Mouse (Mus musculus) embryonic facial prominence, embryonic 11.5 days (tissue): Measurements from ENCODE around the gene Plekhg5. TPM values are rescaled to one million over a fixed set of nuclear protein-coding genes. Genes with fewer than 3 reads are reported as not detected.
A peak's percentile ranks its signal among the peaks of the same experiment; 100 is the strongest.

ENCODE experiments used
- ATAC-seq: fragments of 200-750 bp; cut with Nextera tagmentation; replicated peaks from 2 replicates; pipeline ENCODE4 v1.8.0; 2017; ENCODE audit warnings: low read depth; ENCODE audit not compliant: insufficient number of reproducible peaks, low FRiP score, low TSS enrichment
- DNase-seq: peaks from one replicate; pipeline ENCODE4 v3.0.0-alpha.2; 2015; ENCODE audit warnings: low spot score
- H3K27ac ChIP-seq: fragments of 300-500 bp; sonication (generic); replicated peaks from 2 replicates; pipeline ENCODE4 v1.5.1; 2014; ENCODE audit warnings: mild to moderate bottlenecking, low read depth, low read length, control low read depth
- H3K27me3 ChIP-seq: fragments of 300-500 bp; sonication (generic); 2 replicates; pipeline ENCODE4 v1.6.1; 2014; ENCODE audit warnings: mild to moderate bottlenecking, low read length, moderate library complexity, mixed read lengths; ENCODE audit not compliant: control insufficient read depth, insufficient read depth
- H3K36me3 ChIP-seq: fragments of 300-500 bp; sonication (generic); replicated peaks from 2 replicates; pipeline ENCODE4 v1.6.1; 2014; ENCODE audit warnings: low read depth, mild to moderate bottlenecking, low read length, moderate library complexity, mixed read lengths; ENCODE audit not compliant: control insufficient read depth, insufficient read depth
- H3K4me1 ChIP-seq: fragments of 300-500 bp; sonication (generic); 2 replicates; pipeline ENCODE4 v1.6.1; 2014; ENCODE audit warnings: low read length, mixed read lengths; ENCODE audit not compliant: control insufficient read depth, insufficient read depth
- H3K4me2 ChIP-seq: fragments of 300-500 bp; sonication (generic); 2 replicates; pipeline ENCODE4 v1.6.1; 2014; ENCODE audit warnings: low read depth, mild to moderate bottlenecking, control low read depth, low read length, moderate library complexity
- H3K4me3 ChIP-seq: fragments of 300-500 bp; sonication (generic); 2 replicates; pipeline ENCODE4 v1.5.1; 2014; ENCODE audit warnings: low read depth, low read length, control low read depth
- H3K9ac ChIP-seq: fragments of 300-500 bp; sonication (generic); replicated peaks from 2 replicates; pipeline ENCODE4 v1.6.1; 2014; ENCODE audit warnings: mild to moderate bottlenecking, control low read depth, low read length
- H3K9me3 ChIP-seq: fragments of 300-500 bp; sonication (generic); replicated peaks from 2 replicates; pipeline ENCODE4 v1.6.1; 2016; ENCODE audit warnings: mild to moderate bottlenecking, low read length, inconsistent platforms, mixed read lengths; ENCODE audit not compliant: control insufficient read depth
- WGBS: fragments of 180-500 bp; shearing (Covaris S2); extraction: QIAGEN DNeasy Blood & Tissue Kit; methylation state at CpG from one replicate; pipeline ENCODE4 v1.1.7; 2014; 5-methylcytosine and 5-hydroxymethylcytosine counted together
- polyA plus RNA-seq: library from polyadenylated mRNA; unstranded; fragments of >200 nt; fragmentation: Nextera tagmentation; extraction: Ambion mirVana; gene quantifications from 2 replicates; pipeline ENCODE4 v1.2.1, GENCODE M21; 2014

Gene Plekhg5
- polyA plus RNA-seq, 1 experiment from 2014 or later = 5.3 TPM

DNA sequence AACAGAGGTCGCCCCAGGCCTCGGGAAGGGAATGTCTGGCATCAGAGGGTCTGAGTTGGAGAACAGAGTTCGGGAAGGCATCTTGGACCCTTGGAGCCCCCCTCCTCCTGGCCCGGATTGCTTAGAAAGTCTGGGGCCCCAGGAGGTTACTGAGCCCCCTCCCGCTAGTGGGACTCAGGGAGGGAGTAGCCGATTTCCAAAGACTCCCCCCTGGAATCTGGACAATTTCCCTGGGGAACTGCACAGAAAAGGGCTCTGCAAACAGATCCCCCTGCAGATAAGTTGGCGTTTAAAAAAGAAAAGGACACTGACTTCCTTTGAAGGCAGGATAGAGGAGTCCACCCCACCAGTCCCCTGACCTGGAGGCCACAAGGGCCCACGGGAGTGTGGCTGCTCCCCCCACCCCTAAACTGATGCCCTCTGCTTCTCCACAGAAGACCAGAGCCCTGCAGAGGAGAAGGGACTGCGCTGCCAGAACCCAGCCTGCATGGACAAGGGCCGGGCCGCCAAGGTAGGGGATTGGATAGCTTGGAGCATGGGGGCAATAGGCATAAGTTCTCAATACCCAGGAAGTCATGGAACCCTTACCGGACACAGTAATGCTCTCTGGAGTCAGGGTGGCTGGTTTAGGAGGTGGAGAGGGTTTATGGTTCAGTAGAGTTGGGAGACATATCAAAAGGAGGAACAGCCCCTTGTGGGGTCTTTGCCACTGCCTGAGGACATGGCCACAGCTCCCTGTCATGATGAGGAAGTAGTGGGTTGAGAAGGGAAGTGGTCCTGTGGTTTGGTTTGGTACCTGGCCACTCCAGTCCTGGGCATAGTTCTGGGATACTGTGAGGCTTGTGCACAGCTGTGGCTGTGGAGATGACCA lies 15.1 kb downstream of the Plekhg5 start:
- ATAC-seq (no peak), DNase-seq (no peak)
- Histone ChIP-seq H3K9ac (peak overlapping the region; percentile 88), H3K4me1 (peaks cover 2% of the 10 kb centered on the region; the same call in 1 of the 2 replicates), H3K4me3 (peak overlapping the region; percentile 77), H3K4me2 (peak overlapping the region; percentile 90), H3K9me3 (no peaks in the 10 kb centered on the region), H3K27ac (no peak overlapping the region), H3K27me3 (no peaks in the 10 kb centered on the region), H3K36me3 (no peaks in the 10 kb centered on the region)
- 3% methylated on average over 12 of the region's 12 CpGs for WGBS

DNA sequence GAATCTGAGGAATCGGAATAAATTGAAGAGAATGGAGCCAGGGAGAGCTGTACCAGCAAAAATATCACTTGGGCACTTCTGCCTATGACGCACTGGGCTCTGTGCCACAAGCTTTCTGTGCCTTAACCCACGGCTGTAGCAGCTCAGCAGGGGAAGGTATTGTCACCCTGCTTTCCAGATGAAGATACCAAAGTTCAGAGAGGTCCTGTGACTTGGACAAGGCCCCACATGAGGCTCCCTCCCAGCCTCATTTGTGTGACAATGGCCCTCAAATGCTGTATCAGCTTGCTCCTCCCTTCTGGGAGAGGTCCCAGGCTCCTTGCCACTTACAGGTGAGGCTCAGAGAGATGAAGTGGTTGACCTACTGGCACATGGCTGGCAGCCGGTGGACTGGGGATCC lies 15.8 kb downstream of the Plekhg5 start:
- no peak for DNase-seq
- Histone ChIP-seq H3K4me2 (peak overlapping the region; percentile 90; the same call in 1 of the 2 replicates), H3K4me1 (peaks cover 2% of the 10 kb centered on the region; the same call in 1 of the 2 replicates), H3K36me3 (no peaks in the 10 kb centered on the region), H3K9ac (no peak overlapping the region), H3K9me3 (no peaks in the 10 kb centered on the region), H3K27me3 (no peaks in the 10 kb centered on the region), H3K27ac (no peak overlapping the region), H3K4me3 (no peak overlapping the region)
- WGBS = 43% methylated on average over 4 of the region's 4 CpGs
- ATAC-seq = no peak

DNA sequence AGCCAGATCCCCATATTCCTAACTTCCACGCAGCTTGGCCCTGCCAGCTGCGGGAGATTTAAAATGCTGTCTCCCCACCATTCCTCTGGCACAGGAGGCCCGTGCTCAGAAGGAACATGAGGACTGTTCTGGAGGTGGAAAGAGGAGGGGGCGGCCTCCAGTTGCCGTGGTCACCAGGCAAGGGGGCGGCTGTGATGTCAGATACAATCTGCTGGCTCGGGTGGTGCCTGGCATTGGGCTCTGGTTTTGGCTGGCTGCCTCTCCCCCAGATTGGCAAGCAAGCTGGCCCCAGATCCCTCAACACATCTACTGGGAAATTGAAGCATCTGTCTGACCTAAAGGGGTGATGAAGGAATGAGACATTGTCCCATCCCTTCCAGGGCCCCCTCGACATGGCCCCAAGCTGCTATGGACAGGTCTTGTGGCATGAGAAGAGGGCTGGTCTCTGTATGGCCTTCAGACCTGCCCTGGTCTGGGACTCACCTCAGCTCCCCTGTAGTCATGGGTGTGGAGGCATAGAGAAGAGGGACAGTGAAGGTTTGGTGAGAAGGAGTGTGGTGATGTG lies 16.3 kb downstream of the Plekhg5 start:
- Histone ChIP-seq H3K27me3 (no peaks in the 10 kb centered on the region), H3K27ac (no peak overlapping the region), H3K36me3 (no peaks in the 10 kb centered on the region), H3K4me3 (no peak overlapping the region), H3K9me3 (no peaks in the 10 kb centered on the region), H3K9ac (no peak overlapping the region), H3K4me2 (no peak overlapping the region), H3K4me1 (peaks cover 2% of the 10 kb centered on the region; the same call in 1 of the 2 replicates)
- ATAC-seq (no peak), DNase-seq (no peak)
- 54% methylated on average over 8 of the region's 8 CpGs for WGBS

DNA sequence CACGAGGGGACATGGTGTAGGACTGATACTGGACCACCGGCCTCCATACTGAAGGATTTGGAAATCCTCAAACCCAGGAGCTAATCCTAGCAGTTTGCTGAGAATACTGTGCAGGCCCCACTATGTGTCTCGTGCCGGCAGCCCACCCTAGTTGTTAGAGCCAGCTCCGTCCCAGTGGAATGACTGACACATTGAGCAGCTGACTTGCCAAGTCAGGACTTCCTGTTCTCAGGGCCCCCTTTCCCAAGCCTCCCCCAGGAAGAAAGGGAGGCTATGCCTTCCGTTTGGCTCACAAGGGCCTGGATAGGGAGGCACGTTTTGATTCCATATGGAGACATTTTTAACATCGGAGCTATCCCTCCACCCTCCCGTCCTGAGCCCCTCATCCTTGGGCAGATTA lies 17.9 kb downstream of the Plekhg5 start:
- H3K4me3 ChIP-seq = no peak overlapping the region
- H3K36me3 ChIP-seq = no peaks in the 10 kb centered on the region
- ATAC-seq = no peak
- no peaks in the 10 kb centered on the region for H3K9me3 ChIP-seq
- H3K27me3 ChIP-seq = no peaks in the 10 kb centered on the region
- no peak overlapping the region for H3K9ac ChIP-seq
- no peak overlapping the region for H3K4me2 ChIP-seq
- H3K27ac ChIP-seq = no peak overlapping the region
- DNase-seq = no peak
- peaks cover 2% of the 10 kb centered on the region; the same call in 1 of the 2 replicates for H3K4me1 ChIP-seq
- 69% methylated on average over 9 of the region's 9 CpGs for WGBS

DNA sequence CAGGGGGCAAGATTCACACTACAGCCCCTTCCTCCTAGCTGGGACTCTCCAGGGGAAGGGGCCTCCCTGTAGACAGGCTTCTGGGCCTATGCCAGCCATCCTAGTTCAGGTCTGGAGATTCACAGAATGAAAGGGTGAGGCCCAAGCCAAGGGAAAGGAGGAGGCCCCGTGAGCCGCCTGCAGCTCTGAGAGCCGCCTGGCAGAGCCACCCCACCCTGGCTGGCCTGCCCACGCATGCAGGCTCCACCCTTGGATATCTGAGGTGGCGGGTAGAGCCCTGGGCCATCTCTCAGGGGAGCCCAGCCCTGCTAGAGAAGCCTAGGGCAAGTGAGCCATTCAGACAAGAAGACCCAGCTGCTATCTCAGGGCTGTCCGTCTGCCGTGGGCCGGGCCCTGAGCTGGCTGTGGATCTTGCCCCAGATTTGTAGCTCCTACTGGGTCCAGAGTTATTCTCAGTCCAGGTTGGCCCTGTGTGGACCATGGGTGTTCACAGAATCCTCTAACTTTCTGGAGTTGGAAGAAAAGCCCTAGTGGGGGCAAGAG lies 20.5 kb downstream of the Plekhg5 start:
- no peaks in the 10 kb centered on the region; the same call in 1 of the 2 replicates for H3K4me1 ChIP-seq
- ATAC-seq (no peak), DNase-seq (no peak)
- H3K9ac ChIP-seq = no peak overlapping the region
- H3K36me3 ChIP-seq = no peaks in the 10 kb centered on the region
- no peak overlapping the region for H3K4me3 ChIP-seq
- no peaks in the 10 kb centered on the region for H3K27me3 ChIP-seq
- H3K27ac ChIP-seq = 0 out of 2 replicates have a peak overlapping the region, but pooled peaks have one; percentile 13
- WGBS = 73% methylated on average over 8 of the region's 8 CpGs
- no peak overlapping the region for H3K4me2 ChIP-seq
- H3K9me3 ChIP-seq = no peaks in the 10 kb centered on the region

DNA sequence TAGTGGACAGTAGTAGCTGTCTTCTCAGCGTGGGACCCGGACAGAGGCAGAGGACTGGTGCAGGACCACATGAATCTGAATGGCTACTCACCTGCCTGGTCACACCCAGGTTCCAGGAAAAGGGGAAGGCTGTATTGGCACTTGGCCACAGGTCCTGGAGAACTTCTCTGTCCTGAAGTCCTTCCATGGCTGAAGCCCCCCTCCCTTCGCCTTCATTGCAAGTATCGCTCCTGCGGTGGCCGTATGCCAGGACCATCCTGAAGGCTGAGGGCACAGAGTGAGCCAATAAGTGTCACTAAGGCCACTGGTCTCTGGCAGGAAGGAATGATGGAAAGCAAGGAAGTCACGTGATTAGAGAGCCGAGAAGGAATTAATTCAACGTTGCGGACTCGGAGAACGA lies 21.9 kb downstream of the Plekhg5 start:
- WGBS = 90% methylated on average over 12 of the region's 12 CpGs
- H3K9ac ChIP-seq = no peak overlapping the region

DNA sequence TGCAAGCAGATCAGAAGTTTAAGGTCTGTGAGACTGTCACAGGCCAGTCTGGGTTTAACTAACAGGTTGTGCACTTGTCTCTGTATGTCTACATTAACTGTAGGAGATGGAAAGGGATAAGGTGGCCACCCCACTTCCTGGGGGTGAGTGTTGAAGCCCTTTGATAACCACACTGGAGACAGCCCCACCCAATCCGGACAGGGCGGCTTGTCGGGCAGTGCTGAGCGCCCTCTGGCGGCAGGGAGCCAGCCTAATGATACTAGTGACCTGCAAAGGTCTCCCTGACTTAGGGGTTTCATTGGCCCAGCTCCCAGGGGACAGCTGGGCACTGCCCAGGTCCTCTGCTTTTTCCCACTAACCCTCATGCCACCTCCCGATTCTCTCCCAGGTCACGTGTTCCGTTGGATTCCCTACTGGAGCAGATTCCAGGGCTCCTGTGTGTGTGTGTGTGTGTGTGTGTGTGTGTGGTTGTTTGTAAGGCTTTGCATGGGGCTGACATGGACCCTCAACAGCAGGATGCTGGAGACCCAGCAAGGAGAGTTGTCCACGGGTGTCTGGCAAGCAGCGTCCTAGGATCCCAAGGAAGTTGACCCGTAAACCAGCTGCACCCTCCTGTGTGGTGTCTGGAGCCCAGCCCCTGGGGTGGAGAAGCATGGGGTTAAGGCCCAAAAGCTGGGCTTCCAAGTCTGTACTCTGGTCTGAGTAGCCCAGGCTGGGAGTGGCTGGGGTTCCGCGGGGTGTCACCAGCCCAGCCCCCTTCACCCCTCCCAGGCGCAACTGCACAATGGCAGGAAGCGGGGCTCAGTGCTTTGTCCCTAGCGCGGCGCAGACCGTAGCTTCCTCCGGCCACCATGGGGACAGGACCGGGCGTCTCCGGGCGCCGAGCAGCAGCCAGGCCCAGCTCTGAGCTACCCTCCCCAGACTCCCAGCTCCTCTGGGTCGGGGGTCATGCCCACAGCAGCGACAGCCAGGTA lies 23.9 kb downstream of the Plekhg5 start:
- Histone ChIP-seq H3K9ac (no peak overlapping the region; the same call in 1 of the 2 replicates), H3K9me3 (no peaks in the 10 kb centered on the region), H3K27me3 (no peaks in the 10 kb centered on the region), H3K36me3 (no peaks in the 10 kb centered on the region), H3K4me1 (peaks cover 3% of the 10 kb centered on the region), H3K4me2 (no peak overlapping the region), H3K27ac (0 out of 2 replicates have a peak overlapping the region, but pooled peaks have one; percentile 28), H3K4me3 (peak overlapping the region; percentile 8; the same call in 1 of the 2 replicates)
- peak; percentile 65 for DNase-seq
- 18% methylated on average over 27 of the region's 27 CpGs for WGBS
- ATAC-seq = 0 out of 2 replicates have a peak, but pooled peaks have one; percentile 19

More for the DNA sequence above, 21.9 kb downstream of the Plekhg5 start:
- Histone ChIP-seq H3K4me2 (no peak overlapping the region), H3K9me3 (no peaks in the 10 kb centered on the region), H3K4me3 (no peak overlapping the region), H3K4me1 (peaks cover 3% of the 10 kb centered on the region; the same call in 1 of the 2 replicates), H3K27ac (no peak overlapping the region), H3K36me3 (no peaks in the 10 kb centered on the region), H3K27me3 (no peaks in the 10 kb centered on the region)
- DNase-seq = no peak
- ATAC-seq = no peak
